Mouse (Mus musculus): ENCODE measurements around the gene Rbms3.

Gene Rbms3

DNA sequence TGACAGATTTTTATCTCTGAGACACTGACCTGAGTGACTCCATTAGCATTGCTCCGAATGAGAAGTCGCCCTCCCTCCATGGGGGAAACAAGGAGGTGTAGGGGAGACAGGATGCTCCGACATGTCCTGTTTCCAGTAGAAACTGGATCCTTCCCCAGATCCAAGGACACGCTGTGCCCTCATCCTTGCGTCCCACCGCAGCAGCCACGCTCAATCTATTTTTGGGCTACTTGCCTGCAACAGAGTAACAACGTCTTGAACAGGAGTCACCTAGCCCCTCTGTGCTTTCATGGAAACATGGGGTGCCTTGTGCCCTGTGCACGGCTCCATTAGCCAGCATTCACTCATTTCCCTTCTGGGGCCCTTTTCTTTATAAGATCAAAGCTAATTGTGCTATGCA lies at the start of gene Rbms3:
TSS of gene Rbms3 (minus strand) at position 143 of the 400 bp plus-strand sequence.
- DNase-seq (ENCODE audit: low read depth in 2 of 2, low spot score in 2 of 2) = no peak

DNA sequence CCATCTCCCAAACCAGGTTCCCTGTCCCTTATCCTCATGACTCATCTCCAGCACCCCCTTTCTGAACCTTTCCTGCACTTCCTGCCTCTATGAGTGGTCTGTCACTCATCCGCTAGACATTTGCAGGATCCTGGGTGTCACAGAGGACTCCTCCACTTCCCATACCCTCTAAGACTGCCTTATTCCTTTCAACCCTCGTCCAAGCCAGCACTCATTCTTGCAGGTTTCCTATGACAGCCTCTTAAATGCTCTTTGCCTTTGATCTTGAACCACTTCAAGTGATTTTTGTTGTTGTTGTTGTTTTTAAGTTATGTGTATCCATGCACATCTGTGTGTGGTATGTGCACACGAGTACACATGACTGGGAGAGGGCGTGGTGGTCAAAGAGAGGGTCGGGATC lies 43.6 kb upstream of the Rbms3 start:
- no peak for DNase-seq (ENCODE audit: low read depth in 2 of 2, low spot score in 2 of 2)

DNA sequence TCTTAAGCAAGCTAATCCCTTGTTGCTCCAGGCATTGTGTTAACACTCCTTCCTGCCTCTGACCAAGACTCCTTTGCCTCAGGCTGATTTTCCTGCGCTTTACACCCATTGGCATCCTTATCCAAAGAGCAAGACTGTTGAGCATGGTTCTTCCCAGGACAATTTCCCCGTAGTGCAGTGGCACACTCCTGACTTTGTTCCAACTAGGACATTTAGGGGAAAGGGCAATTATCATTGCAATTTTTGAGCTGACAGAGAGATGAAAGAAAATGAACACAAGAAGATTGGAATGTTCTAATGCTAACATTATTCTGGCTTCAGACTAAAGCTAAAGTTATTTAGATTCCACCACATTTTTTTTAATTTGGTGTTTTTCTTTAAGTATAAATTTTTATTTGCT lies 24.9 kb upstream of the Rbms3 start:
- DNase-seq (ENCODE audit: low read depth in 2 of 2, low spot score in 2 of 2) = no peak

- no peak for DNase-seq (ENCODE audit: low read depth in 2 of 2, low spot score in 2 of 2)
These were observed 23.9 kb upstream of the Rbms3 start for GRCm38 (mm10) chr9:117653641-117654040.

DNA sequence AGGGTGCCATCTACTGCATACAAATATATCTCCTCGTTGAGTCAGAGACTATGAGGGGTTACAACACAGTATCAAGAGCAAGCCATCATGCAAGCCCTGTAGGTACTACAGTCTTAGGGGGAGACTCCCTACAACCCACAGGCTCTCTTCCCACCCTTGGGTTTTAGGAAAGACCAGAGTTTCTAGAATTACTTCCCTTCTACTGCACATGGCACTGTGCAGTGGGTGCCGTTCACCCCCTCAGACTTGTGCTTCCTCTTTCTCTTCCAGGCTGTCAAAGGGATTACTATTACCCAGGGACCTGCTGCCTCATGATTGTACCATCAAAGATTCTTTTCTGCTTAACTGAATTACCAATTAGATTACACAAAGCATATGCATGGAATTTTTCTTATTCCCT lies 16.4 kb upstream of the Rbms3 start:
- DNase-seq (ENCODE audit: low read depth in 2 of 2, low spot score in 2 of 2) = no peak

- no peak for DNase-seq (ENCODE audit: low read depth in 2 of 2, low spot score in 2 of 2)
These were observed 11.5 kb upstream of the Rbms3 start for GRCm38 (mm10) chr9:117641090-117641782.

DNA sequence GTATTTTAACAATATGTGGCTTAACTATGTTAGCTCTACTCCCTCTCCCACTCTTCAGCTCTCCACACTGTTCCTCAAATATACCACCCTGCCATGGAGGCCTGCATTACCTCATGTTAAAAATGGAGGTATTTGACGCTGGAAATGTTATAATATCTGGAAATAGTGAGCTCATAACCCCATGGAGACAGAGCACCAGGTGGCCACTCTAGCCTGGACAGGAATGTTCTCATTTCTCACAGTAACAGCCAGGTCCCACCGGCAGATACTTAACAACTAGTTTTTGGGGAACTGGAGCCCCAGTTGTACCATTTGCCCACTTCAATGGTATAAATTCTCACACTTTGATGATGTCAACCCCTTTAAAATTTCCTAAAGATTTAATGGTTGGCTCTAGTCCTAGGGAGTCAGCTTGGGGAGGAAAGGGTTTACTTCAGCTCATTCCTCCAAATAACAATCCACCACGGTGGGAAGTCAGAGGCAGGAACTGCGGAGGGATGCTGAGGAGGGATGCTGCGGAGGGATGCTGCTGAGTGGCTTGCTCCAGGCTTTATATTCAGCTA lies 9.0 kb upstream of the Rbms3 start:
- DNase-seq (ENCODE audit: low read depth in 2 of 2, low spot score in 2 of 2) = no peak

GRCm38 (mm10) chr9:117636492-117636891 lies 6.8 kb upstream of the Rbms3 start:
- DNase-seq (ENCODE audit: low read depth in 2 of 2, low spot score in 2 of 2) = no peak

DNA sequence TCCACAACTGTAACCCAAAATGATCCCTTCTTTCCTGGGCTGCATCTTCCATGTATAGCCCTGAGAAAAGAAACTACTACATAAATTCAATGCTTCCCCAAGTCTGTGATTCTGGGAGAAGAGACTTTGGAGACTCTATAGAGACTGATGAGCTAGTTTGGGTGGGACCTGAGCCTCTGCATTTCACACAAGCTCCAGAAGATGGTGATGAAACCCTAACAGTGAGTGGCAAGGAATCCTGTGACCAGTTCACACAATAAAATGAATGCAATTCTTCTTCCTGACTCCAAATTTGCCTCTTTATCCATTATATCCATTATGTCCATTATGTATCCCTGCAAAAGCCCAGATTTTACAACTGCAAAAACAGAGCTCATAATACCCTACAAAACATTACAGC lies 2.5 kb downstream of the Rbms3 start:
- no peak for DNase-seq (ENCODE audit: low read depth in 2 of 2, low spot score in 2 of 2)

DNA sequence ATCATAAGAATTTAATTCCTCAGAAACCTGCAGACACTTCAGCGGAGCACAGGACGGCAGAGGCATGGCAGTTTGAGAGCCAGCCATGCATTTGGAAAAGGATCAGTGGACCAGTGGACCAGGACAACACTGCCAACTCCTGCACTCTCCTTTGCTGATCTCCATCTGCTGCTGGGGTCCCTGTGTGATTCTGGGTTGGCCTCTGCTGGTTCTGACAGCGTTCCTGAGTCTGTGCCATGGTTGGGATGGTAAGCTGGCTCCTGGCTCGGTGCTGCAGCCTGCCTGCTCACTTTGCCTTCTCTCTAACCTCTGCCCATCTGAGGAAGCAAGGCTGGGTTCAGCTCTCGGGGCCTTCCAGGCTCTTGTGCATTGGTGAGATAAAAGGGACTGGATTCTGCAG lies 28.9 kb downstream of the Rbms3 start:
- no peak for DNase-seq (ENCODE audit: low read depth in 2 of 2, low spot score in 2 of 2)

- no peak for DNase-seq (ENCODE audit: low read depth in 2 of 2, low spot score in 2 of 2)
These were observed 30.4 kb downstream of the Rbms3 start for GRCm38 (mm10) chr9:117599341-117599740.

DNA sequence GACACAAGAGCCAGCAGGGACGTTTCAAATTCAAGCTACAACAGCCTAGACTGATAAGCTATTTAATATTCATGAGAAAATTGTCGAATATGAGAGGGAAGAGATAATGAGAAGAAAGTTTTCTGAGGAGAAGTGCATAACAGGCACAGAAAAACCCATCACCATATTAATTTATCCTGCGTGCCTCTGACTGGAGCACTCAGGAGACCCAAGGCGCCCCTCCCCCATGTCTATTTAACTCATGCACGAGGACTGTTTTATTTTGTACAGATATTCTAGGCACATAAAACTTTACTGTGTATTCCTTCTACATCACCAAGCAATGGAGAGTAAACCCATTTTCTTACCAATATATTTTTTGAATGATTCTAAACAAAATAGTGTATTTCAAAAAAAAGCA lies 33.6 kb downstream of the Rbms3 start:
- DNase-seq (ENCODE audit: low read depth in 2 of 2, low spot score in 2 of 2) = no peak

DNA sequence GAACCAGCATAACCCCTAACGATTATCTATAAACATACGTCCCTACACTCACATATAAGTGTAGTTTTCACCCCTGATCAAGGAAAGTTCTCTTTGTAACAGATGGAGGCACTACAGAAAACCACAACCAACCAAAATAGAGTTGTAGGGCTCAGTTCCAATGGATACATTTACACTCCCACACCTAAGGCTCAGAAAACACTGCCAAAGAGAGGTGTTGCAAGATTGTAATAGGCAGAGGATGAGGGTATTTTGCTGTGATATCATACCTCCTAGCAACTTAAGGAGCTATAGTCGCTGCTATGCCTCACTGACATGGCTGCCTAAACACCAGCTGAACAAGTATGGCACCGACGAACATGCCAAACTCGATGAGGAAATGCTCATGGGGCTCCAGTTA lies 44.4 kb downstream of the Rbms3 start:
- DNase-seq (ENCODE audit: low read depth in 2 of 2, low spot score in 2 of 2) = no peak

DNA sequence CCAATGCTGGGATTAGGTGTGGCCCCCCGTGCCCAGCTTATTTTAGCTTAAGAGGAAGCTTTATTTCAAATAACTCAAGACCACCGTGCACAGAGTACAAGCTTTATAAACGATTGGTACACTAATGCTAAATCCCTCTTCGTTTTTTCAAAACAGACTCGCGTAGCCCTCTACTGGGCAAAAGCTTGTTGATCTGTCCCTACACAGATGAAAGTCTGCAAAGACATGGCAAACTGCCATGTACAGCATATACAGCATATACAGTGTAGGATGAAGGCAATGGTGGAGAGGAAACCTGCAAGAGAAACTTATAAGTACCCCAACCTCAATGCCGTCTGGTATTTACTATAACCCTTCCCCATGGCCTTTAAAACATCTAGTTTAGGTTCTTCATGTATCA lies 46.1 kb downstream of the Rbms3 start:
- DNase-seq (ENCODE audit: low read depth in 2 of 2, low spot score in 2 of 2) = no peak

GRCm38 (mm10) chr9:117582591-117582990 lies 47.1 kb downstream of the Rbms3 start:
- no peak for DNase-seq (ENCODE audit: low read depth in 2 of 2, low spot score in 2 of 2)

DNA sequence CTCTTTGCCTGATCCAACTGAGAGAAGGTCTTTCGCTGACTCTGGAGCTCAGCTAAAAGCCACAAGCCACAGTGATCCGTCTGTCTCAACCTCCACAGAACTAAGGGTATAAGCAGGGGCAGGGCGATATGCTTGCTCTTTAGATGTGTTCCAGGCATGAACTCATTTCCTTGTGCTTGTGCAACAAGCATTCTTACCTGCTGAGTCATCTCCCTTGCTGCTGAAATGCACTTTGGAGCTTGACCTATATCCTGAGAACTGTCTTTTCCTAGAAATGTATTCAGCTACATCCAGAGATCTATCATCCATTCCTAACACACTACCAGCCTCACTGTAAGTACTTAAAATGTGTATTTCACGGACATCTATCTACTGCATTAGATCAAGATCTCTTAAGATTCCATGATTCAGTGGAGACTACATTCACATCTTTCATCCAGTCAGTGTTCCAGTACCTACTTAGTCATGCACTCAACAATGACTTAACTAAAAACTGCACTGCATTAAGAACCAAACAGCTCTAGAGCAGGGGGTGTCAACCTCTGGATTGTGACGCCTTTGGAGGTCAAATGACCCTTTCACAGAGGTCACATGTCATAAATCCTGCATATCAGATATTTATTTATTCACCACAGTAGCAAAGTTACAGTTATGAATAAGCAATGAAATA lies 58.4 kb downstream of the Rbms3 start:
- no peak for DNase-seq (ENCODE audit: low read depth in 2 of 2, low spot score in 2 of 2)

GRCm38 (mm10) chr9:117570240-117570821 lies 59.4 kb downstream of the Rbms3 start:
- DNase-seq (ENCODE audit: low read depth in 2 of 2, low spot score in 2 of 2) = no peak

- DNase-seq (ENCODE audit: low read depth in 2 of 2, low spot score in 2 of 2) = no peak
These were observed 63.4 kb downstream of the Rbms3 start for GRCm38 (mm10) chr9:117566293-117566692.

- DNase-seq (ENCODE audit: low read depth in 2 of 2, low spot score in 2 of 2) = no peak
These were observed 71.2 kb downstream of the Rbms3 start for GRCm38 (mm10) chr9:117558562-117558961.

- DNase-seq (ENCODE audit: low read depth in 2 of 2, low spot score in 2 of 2) = no peak
These were observed 75.4 kb downstream of the Rbms3 start for GRCm38 (mm10) chr9:117554356-117554755.

DNA sequence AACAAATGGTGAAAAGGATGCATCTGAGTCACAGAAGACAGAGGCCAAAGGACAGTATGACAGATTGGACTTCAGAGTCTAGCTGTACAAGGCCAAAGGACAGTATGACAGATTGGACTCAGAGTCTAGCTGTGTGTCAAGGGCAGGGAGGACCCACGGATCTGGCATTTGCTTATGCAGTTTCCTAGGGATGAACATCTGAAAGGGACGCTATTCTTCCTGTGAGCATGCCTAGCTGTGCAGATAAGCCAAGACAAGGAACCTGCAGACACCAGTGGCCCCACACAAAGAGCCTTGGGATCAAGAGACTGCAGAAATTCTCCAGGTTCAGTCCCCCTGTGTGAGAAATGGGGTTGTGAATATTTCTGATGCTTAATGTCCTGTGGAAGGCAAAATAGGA lies 100.4 kb downstream of the Rbms3 start:
- no peak for DNase-seq (ENCODE audit: low read depth in 2 of 2, low spot score in 2 of 2)

- DNase-seq (ENCODE audit: low read depth in 2 of 2, low spot score in 2 of 2) = no peak
These were observed 120.8 kb downstream of the Rbms3 start for GRCm38 (mm10) chr9:117508941-117509340.
